Comparison of ENCODE assay signal across 8 mouse cellular contexts in genomic region chr2:179442541-179443225, GRCm38 (mm10). TPM values are rescaled to one million over a fixed set of nuclear protein-coding genes. Genes with fewer than 3 reads are reported as not detected.
DNase-seq lines count a peak whose midpoint lies in the region; ATAC-seq and TF ChIP-seq lines count a peak whose summit lies in the region.

No protein-coding gene starts in this region.

- H3K79me2 ChIP-seq in heart, adult 2 months (replicated peaks; ENCODE audit: control insufficient read depth, insufficient read depth, low read length): no peaks in the 10 kb centered on the region

- H3K36me3 ChIP-seq in heart, adult 2 months (ENCODE audit: control insufficient read depth, insufficient read depth, low read length): no peaks in the 10 kb centered on the region
- no peaks in the 10 kb centered on the region for H3K36me3 ChIP-seq in kidney, postnatal 0 days (ENCODE audit: insufficient read depth, low read length)
- H3K36me3 ChIP-seq in lung, embryonic 15.5 days: no peaks in the 10 kb centered on the region

- peak overlapping the region; percentile 82 for H3K4me2 ChIP-seq in kidney, postnatal 0 days (ENCODE audit: low read length)
- H3K4me2 ChIP-seq in lung, embryonic 15.5 days: peak overlapping the region; percentile 98

- H3K4me1 ChIP-seq in heart, adult 2 months (ENCODE audit: control insufficient read depth, insufficient read depth, low read length): no peaks in the 10 kb centered on the region
- H3K4me1 ChIP-seq in kidney, postnatal 0 days (replicated peaks; ENCODE audit: insufficient read depth, low read length): peaks cover 11% of the 10 kb centered on the region
- peaks cover 17% of the 10 kb centered on the region for H3K4me1 ChIP-seq in lung, embryonic 15.5 days

- peak; percentile 14 for DNase-seq in ovary, postnatal 14 days (ENCODE audit: low spot score)
- no peak for DNase-seq in ovary, adult 18-20 months (ENCODE audit: low spot score)
- peak; percentile 86 for DNase-seq in embryo, embryonic 11 days
- peak; percentile 54 to 61 for DNase-seq in heart, adult 2 months
- peak; percentile 67 for DNase-seq in kidney, postnatal 0 days (ENCODE audit: low spot score)
- peak; percentile 39 for DNase-seq in right cerebral cortex, adult 18-20 months
- no peak for DNase-seq in B cell, adult 2 months

- peak overlapping the region; percentile 60 for H3K9ac ChIP-seq in heart, adult 2 months (ENCODE audit: low read depth, low read length)
- peak overlapping the region; percentile 62 for H3K9ac ChIP-seq in kidney, postnatal 0 days (ENCODE audit: low read depth, low read length)
- peak overlapping the region; percentile 37 for H3K9ac ChIP-seq in lung, embryonic 15.5 days

- TF ChIP-seq POLR2A in heart, adult 2 months (IDR thresholded peaks at IDR 0.05; ENCODE audit: insufficient read depth, low read depth, low read length): no peak

- H3K27me3 ChIP-seq in heart, adult 2 months (ENCODE audit: control insufficient read depth, insufficient read depth, low read length): peaks cover 9% of the 10 kb centered on the region
- H3K27me3 ChIP-seq in kidney, postnatal 0 days (ENCODE audit: insufficient read depth, low read length): no peaks in the 10 kb centered on the region
- H3K27me3 ChIP-seq in lung, embryonic 15.5 days: peaks cover 47% of the 10 kb centered on the region

- WGBS in heart, adult 2 months: under 1% methylated on average over 95 of the region's 95 CpGs
- WGBS in kidney, postnatal 0 days: under 1% methylated on average over 80 of the region's 95 CpGs
- WGBS in lung, embryonic 15.5 days: under 1% methylated on average over 74 of the region's 95 CpGs

- H3K4me3 ChIP-seq in heart, adult 2 months: peak overlapping the region; percentile 60
- H3K4me3 ChIP-seq in kidney, postnatal 0 days (replicated peaks; ENCODE audit: low read depth, low read length): peak overlapping the region; percentile 58
- peak overlapping the region; percentile 61 for H3K4me3 ChIP-seq in lung, embryonic 15.5 days

- peak; percentile 39 for TF ChIP-seq CTCF in heart, adult 2 months (IDR thresholded peaks at IDR 0.05)
- no peak for TF ChIP-seq CTCF in kidney, postnatal 0 days (IDR thresholded peaks at IDR 0.05; ENCODE audit: low read depth)

- no peaks in the 10 kb centered on the region for H3K9me3 ChIP-seq in kidney, postnatal 0 days (replicated peaks; ENCODE audit: low read length)
- no peaks in the 10 kb centered on the region for H3K9me3 ChIP-seq in lung, embryonic 15.5 days

- H3K27ac ChIP-seq in heart, adult 2 months: no peak overlapping the region
- peak overlapping the region; percentile 54 for H3K27ac ChIP-seq in kidney, postnatal 0 days
- H3K27ac ChIP-seq in lung, embryonic 15.5 days: no peak overlapping the region

- intact Hi-C loops in heart, adult 2 months (cut with DNase I): no loop called here

- peak; percentile 78 for ATAC-seq in kidney, postnatal 0 days (replicated peaks; ENCODE audit: low FRiP score, low read depth)
- peak; percentile 64 for ATAC-seq in lung, embryonic 15.5 days (ENCODE audit: borderline replicate concordance, extremely low read depth, low FRiP score, low TSS enrichment)

- no peak for TF ChIP-seq EP300 in heart, adult 2 months (IDR thresholded peaks at IDR 0.05; ENCODE audit: insufficient read depth, low read depth, low read length)

RNA-seq across cellular contexts. Expression of gene Cdh4, which starts 0.5 kb away (rescaled TPM):
- 1 to 10 TPM in 1 of 2 experiments, under 1 TPM in 1; 0.93 to 1.2 TPM for total RNA-seq in heart, adult 2 months (2021)
- polyA plus RNA-seq in heart, adult 2 months (2012; rRNA removed): 0.38 and 0.90 TPM in 2 replicates
- 10.7 and 11.5 TPM in 2 replicates for polyA plus RNA-seq in kidney, postnatal 0 days (2015; fragmentation: Nextera tagmentation; extraction: Ambion mirVana)
- polyA plus RNA-seq in lung, embryonic 15.5 days (2015; fragmentation: Nextera tagmentation; extraction: Ambion mirVana): 7.1 and 7.3 TPM in 2 replicates

Comparison
In these comparisons a context has a peak if more than half of its experiments do, and no peak if none do; other contexts are left out.
1. DNase-seq: peak in ovary, postnatal 14 days (single experiment), embryo, embryonic 11 days (single experiment), heart, adult 2 months (2 of 2), kidney, postnatal 0 days (single experiment) and right cerebral cortex, adult 18-20 months (single experiment); none in ovary, adult 18-20 months (single experiment) and B cell, adult 2 months (0 of 2).
2. Peak in every context shown above with its lines, with median percentiles within 50 percentile points of each other: H3K4me3 ChIP-seq and H3K9ac ChIP-seq.